Mouse (Mus musculus) G1E-ER4 (cell line): ENCODE data around the gene 4931417E11Rik. TPM values are rescaled to one million over a fixed set of nuclear protein-coding genes. Genes with fewer than 3 reads are reported as not detected.

Experiments used
- GATA1 ChIP-seq: IDR thresholded peaks from one replicate; pipeline ENCODE4 v1.8.0; 2012; ENCODE audit warnings: low read length, inconsistent platforms
- polyA plus RNA-seq: library from polyadenylated mRNA; stranded (reverse); fragments of >175 nt; gene quantifications from 2 replicates; pipeline ENCODE4 v1.2.3, GENCODE M21; 2012

The 4931417E11Rik gene
- polyA plus RNA-seq = not detected in 2 replicates

- TF ChIP-seq GATA1 = no peak
Observed at GRCm38 (mm10) chr6:73469567-73469966, at the start of gene 4931417E11Rik. Gene 4931417E11Rik, minus strand, starts transcription at chr6:73469667.

DNA sequence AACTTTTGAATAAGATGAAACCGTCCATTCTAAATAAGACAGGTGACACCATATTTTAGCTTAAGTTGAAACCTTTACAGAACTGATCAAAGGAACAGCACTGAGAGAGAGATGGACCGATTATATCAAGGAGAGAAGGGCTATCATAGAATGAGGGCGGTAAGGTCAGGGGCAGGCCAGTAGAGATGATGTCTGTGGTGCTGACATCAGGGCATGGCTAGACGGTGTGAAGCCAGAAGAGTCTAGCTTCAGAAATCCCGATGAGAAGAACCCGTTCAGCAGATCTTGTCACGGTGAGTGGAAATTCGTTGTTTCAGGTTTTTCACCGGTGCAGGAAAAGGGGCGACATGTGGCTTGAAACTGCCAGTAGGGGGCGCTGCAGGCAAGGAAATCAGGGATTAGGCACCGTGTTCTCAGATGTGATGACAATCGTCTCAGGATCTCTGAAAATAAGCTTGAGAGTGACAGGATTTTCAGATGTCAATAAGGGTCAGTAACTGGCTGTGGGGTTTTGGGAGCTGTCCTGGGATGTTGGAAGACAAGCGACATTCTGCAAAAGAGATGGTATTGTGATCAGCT lies 48.4 kb upstream of the 4931417E11Rik start:
- TF ChIP-seq GATA1 = no peak

DNA sequence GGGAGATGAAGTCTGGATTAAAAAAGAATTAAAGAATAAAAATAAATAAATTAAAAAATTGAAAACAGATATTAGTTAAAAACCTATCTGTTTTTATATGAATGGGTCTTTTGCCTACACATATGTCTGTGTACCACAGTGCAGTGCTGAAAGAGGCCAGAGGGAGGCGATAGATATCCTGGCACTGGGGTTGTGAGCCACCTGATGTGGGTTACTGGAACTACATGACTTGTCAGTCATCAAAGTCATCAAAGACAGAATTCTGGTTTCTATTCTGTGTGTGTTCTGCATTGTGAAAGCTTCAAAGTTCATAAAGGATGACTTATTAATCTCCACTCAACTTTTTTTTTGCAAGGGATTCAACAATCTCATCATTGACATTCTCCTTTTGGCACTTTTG lies 43.4 kb upstream of the 4931417E11Rik start:
- TF ChIP-seq GATA1 = no peak

DNA sequence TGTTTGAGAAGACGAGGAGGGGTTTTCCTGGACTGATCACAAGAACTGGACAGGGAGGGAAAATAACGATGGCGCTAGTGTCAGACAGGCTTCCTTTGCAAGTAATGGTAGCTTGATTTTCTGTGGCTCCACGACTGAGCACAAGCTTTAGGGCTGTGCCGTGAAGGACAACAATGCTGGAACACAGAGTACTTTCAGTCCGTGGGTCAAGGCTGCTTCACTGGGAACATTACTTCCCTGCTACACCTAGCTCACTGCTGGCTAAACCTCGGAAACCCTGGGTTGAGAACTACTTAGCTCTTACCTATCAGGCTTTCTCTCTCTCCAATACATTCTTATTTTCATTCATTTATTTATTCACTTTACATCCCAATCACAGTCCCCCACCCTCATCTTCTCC lies 30.2 kb upstream of the 4931417E11Rik start:
- no peak for TF ChIP-seq GATA1

- TF ChIP-seq GATA1 = no peak
Observed at GRCm38 (mm10) chr6:73497321-73497720, 27.9 kb upstream of the 4931417E11Rik start.

GRCm38 (mm10) chr6:73490524-73490923 lies 21.1 kb upstream of the 4931417E11Rik start:
- TF ChIP-seq GATA1 = no peak

GRCm38 (mm10) chr6:73485616-73486015 lies 16.1 kb upstream of the 4931417E11Rik start:
- TF ChIP-seq GATA1 = no peak

GRCm38 (mm10) chr6:73466084-73466483 lies 3.4 kb downstream of the 4931417E11Rik start:
- no peak for TF ChIP-seq GATA1

DNA sequence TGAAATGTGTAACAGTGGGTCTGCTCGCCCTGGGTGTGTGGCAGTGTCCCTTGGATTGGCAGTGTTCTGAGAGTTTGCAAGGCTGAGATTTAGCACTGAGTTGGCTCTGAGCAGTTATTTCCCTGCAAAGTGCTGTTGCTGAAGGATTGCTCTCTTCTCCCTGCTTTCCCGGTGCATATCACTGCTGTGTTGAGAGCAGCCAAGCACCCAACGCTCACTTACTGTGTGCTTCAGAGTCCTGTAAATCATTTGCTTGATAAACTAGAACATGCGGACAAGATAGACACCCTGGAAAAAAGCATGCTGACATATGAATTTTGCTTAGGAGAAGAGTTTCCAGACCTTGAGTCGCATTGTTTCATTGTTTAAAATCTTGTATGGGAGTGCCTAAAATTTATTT lies 6.9 kb downstream of the 4931417E11Rik start:
- TF ChIP-seq GATA1 = no peak

DNA sequence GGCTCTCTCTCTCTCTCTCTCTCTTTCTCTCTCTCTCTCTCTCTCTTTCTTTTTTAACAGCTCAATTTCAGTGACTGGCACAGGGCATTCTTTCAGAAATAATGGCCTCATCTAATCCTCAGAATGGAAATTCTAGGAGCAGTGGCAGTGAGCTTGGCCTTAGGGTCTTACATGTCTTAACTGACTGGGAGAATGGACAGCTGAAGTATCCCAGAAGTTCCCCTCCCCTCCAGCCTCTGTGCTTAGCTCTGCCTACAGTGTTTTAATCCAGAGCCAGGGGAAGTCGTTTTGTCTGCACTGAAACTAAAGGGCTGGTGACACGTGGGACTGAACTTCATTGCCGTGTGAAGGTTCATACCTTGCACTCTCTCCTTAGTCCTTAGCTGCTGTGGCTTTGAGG lies 35.6 kb downstream of the 4931417E11Rik start:
- no peak for TF ChIP-seq GATA1

- no peak for TF ChIP-seq GATA1
Observed at GRCm38 (mm10) chr6:73428618-73429336, 40.7 kb downstream of the 4931417E11Rik start.

DNA sequence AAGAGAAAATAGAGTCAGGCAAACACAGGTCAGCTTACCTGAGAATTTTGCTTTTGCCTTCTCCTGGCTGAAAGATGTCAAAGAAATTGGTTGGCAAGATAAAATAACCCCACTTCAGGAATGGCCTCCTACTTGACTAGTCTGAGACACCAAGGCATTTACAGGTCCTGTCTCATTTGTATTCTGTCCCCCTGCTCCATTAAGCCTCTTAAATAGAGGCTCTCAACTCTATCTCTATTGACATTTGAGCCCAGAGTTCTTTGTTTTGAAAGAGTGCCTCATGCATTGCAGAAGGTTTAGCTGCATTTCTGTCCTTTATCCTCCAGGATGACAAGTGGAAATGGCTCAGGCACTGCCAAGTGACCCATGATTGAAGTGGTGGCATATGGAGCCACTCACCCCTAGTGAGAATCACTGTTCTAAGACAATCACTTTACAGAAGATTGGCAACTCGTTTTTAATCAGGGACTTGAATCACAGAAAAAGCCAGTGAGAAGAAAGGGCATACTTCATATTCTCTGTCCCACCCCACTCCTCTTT lies 42.1 kb downstream of the 4931417E11Rik start:
- TF ChIP-seq GATA1 = no peak

Other genes with a start within 250 kb of the 4931417E11Rik start
- not detected in 2 replicates for gene Dnah6, start 248.0 kb downstream of the 4931417E11Rik start, polyA plus RNA-seq
- 21.9 and 135 TPM in 2 replicates for gene Suclg1, start 221.3 kb downstream of the 4931417E11Rik start, polyA plus RNA-seq